Mouse (Mus musculus): ENCODE measurements at regions not wholly inside any gene's neighbourhood (a gene's known extent, or its start where the extent isn't known, plus 50 kb on each side); places are given as distances from the start of the nearest gene placed in this dataset.

DNA sequence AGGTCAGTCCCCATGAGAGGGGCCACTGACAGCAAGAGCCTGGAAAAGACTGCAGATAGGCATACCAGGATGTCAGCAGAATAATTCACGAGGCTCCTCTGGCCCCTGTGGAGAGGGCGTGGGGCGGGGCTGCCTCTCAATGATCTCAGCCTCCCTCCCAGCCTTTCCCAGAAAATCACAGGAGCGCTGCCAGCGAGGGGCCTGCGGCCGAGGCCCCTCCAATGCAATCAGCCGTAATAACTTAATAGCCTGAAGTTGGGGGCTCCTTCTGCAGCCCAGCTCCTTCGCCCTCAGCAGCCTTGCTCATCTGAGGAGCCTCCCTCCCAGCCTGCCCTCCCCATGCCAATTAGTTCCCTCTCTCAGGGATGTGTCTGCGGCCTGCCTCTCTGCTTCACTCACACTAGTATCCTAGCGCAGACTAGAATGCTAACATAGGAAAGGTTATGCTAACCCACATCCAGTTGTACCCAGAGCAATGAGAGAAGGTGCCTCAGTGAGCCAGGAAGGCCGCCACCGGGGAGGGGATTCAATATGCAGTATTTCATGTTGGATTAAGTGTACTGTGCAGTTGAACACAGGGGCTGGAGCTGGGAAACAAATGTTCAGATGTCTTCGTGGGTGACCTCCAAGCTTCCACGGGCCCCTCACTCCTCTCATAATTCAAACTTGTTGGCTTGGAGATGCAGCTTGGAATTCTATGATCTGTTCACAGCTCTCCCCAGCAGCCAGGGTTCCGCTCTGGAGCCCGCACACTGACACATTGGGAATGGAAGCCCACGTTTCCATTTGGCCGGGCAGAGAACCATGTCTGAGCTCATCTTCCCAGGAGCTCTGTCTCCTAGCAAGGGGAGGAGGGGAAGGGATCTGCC lies 67.5 kb upstream of the Stx16 start:
- 28% methylated on average over 19 of the region's 19 CpGs for WGBS
- Histone ChIP-seq H3K9ac (no peak overlapping the region), H3K27me3 (replicated peaks) (no peaks in the 10 kb centered on the region), H3K36me3 (no peaks in the 10 kb centered on the region), H3K4me2 (replicated peaks) (no peak overlapping the region; the same call in 1 of the 2 replicates), H3K9me3 (no peaks in the 10 kb centered on the region), H3K4me1 (replicated peaks) (peaks cover 11% of the 10 kb centered on the region), H3K4me3 (replicated peaks) (no peak overlapping the region), H3K27ac (peak overlapping the region; percentile 79)
- ATAC-seq = peak; percentile 87

DNA sequence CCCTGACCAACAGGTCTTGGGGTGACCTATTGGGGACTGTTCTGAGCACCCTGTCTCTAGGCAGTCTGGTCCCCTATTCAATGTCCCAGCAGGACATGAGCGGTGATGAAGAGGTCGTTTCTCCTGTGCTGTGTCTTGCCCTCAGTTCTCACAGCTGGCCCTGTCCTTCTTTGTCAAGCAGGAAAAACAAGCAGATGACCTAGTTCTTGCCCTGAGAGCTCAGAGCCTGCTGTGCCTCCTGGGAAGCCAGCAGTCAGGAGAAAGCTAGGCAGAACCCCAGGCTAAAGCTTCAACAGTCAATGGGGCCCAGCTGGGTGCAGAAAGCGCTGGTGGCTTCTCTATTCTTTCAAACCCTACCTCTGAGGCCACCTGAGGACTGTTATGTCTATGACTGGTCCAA lies 66.1 kb upstream of the Stx16 start:
- H3K9me3 ChIP-seq = no peaks in the 10 kb centered on the region
- no peaks in the 10 kb centered on the region for H3K27me3 ChIP-seq (replicated peaks)
- WGBS = 81% methylated on average over 3 of the region's 3 CpGs
- no peak overlapping the region for H3K4me2 ChIP-seq (replicated peaks)
- no peaks in the 10 kb centered on the region for H3K36me3 ChIP-seq
- no peak overlapping the region for H3K27ac ChIP-seq
- no peak overlapping the region for H3K9ac ChIP-seq
- ATAC-seq = no peak
- no peak overlapping the region for H3K4me3 ChIP-seq (replicated peaks)
- peaks cover 11% of the 10 kb centered on the region for H3K4me1 ChIP-seq (replicated peaks)

DNA sequence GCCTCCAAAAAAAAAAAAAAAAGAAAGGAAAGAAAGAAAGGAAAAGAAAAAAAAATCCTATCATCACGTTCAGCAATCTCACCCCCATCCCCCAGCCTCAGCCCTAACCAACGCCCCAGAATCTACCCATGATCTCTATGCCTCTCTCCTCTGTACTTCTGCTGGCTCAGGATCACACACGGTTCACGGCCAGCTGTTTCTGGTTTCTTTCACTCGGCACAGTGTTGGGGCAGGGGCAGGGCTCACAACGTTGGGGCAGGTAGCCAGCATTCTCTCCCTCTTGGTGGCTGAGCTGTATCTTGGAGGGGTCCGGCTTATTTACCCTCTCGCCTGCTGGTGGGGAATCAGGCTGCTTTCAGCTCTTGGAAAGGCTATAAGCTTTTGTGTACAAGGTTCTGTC lies 64.7 kb upstream of the Stx16 start:
- Histone ChIP-seq H3K9ac (no peak overlapping the region), H3K4me2 (replicated peaks) (no peak overlapping the region; the same call in 1 of the 2 replicates), H3K9me3 (no peaks in the 10 kb centered on the region), H3K27ac (0 out of 2 replicates have a peak overlapping the region, but pooled peaks have one; percentile 15), H3K4me3 (replicated peaks) (no peak overlapping the region), H3K4me1 (replicated peaks) (peaks cover 16% of the 10 kb centered on the region), H3K36me3 (no peaks in the 10 kb centered on the region), H3K27me3 (replicated peaks) (no peaks in the 10 kb centered on the region)
- ATAC-seq = no peak
- WGBS = 37% methylated on average over 8 of the region's 8 CpGs

DNA sequence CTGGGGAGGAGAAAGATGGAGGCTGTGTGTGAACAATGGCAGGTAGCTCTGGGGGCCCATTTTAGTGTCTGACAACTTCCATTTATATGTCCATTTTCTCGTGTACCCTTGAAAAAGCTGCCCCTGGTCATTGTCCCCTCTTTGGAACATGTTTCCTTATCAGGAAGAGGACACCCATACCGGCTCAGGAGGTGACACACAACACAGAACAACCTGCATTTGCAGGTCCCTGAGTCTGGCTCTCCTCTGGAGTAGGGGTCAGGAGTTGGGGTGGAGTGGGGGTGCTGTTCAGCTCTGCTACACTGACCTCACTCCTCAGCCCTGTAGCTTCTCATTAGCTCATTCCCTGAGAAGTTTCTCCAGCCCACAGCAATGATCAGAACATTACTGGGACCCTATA lies 61.7 kb upstream of the Stx16 start:
- 68% methylated on average over 2 of the region's 2 CpGs for WGBS
- Histone ChIP-seq H3K9me3 (no peaks in the 10 kb centered on the region), H3K4me2 (replicated peaks) (no peak overlapping the region), H3K4me1 (replicated peaks) (0 out of 2 replicates have a peak, but pooled peaks cover 6% of the 10 kb centered on the region), H3K9ac (no peak overlapping the region), H3K4me3 (replicated peaks) (no peak overlapping the region), H3K27me3 (replicated peaks) (no peaks in the 10 kb centered on the region), H3K27ac (no peak overlapping the region), H3K36me3 (no peaks in the 10 kb centered on the region)
- no peak for ATAC-seq

DNA sequence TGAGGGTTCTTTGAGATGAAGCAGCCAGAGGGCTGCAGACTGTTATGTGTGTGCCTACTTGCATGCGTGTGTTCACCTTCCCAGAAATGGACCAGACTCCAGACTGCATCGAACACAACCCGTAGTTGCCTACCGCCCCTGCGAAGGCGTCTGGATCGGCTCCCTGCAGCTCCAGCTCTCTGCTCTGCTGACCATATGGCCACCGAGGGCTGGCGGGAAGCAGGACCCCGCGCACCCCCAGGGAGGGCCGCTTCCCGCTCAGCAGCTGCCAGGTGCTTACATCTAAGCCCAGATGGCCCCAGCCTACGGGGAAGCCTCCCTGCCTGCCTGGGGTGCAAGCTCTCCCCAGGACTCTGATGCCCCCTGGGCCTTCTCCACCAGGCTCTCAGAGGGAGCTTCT lies 60.8 kb upstream of the Stx16 start:
- Histone ChIP-seq H3K4me1 (replicated peaks) (0 out of 2 replicates have a peak, but pooled peaks cover 6% of the 10 kb centered on the region), H3K27me3 (replicated peaks) (no peaks in the 10 kb centered on the region), H3K27ac (no peak overlapping the region), H3K9ac (no peak overlapping the region), H3K4me2 (replicated peaks) (no peak overlapping the region), H3K9me3 (no peaks in the 10 kb centered on the region), H3K36me3 (no peaks in the 10 kb centered on the region), H3K4me3 (replicated peaks) (no peak overlapping the region)
- 51% methylated on average over 14 of the region's 14 CpGs for WGBS
- ATAC-seq = 0 out of 2 replicates have a peak, but pooled peaks have one; percentile 5

DNA sequence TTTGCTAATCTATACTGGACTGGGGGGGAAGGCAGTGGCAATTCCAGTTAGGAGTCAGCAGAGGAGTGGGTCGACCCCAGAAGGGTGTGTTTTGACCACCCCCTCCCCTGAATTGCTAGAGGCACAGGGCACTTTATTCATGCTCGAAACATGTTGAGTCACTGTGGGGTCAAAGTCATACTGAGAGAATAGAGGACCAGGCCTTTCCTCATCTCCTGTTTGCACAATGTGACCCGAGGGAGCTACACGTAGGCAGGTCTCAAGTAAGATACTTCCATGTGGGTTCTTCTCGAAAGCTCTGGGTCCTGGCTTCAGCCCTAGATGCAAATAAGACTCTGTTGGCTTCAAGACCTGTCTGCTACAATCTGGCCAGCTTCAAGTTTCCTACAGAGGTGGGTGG lies 60.0 kb upstream of the Stx16 start:
- Histone ChIP-seq H3K4me1 (replicated peaks) (peaks cover 9% of the 10 kb centered on the region), H3K27ac (no peak overlapping the region), H3K36me3 (no peaks in the 10 kb centered on the region), H3K4me2 (replicated peaks) (no peak overlapping the region), H3K4me3 (replicated peaks) (no peak overlapping the region), H3K9me3 (no peaks in the 10 kb centered on the region), H3K27me3 (replicated peaks) (no peaks in the 10 kb centered on the region), H3K9ac (no peak overlapping the region)
- WGBS = 76% methylated on average over 5 of the region's 5 CpGs
- ATAC-seq = no peak

DNA sequence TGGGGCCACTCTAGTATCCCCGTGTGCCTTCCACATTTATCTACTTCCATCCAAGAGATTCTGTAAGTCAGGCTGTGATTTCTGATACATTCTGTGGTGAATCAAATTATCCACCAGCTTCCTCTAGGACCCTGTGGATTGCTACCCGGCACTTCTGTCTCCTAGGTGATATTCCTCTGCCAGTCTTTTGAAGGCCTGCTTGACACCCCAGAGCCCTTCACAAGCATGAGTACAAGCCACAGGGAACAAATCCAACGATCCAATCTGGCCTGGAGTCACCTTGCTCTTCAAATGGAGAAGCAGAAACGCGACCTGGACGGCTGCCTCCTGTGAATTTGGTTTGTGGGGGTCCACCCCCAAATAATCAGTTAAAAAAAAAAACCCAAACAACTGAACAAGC lies 59.1 kb upstream of the Stx16 start:
- H3K4me1 ChIP-seq (replicated peaks) = peaks cover 15% of the 10 kb centered on the region
- H3K4me3 ChIP-seq (replicated peaks) = no peak overlapping the region
- no peak overlapping the region for H3K4me2 ChIP-seq (replicated peaks)
- H3K27ac ChIP-seq = no peak overlapping the region
- H3K27me3 ChIP-seq (replicated peaks) = no peaks in the 10 kb centered on the region
- no peak overlapping the region for H3K9ac ChIP-seq
- ATAC-seq = no peak
- H3K9me3 ChIP-seq = no peaks in the 10 kb centered on the region
- H3K36me3 ChIP-seq = no peaks in the 10 kb centered on the region
- WGBS = 79% methylated on average over 6 of the region's 6 CpGs

DNA sequence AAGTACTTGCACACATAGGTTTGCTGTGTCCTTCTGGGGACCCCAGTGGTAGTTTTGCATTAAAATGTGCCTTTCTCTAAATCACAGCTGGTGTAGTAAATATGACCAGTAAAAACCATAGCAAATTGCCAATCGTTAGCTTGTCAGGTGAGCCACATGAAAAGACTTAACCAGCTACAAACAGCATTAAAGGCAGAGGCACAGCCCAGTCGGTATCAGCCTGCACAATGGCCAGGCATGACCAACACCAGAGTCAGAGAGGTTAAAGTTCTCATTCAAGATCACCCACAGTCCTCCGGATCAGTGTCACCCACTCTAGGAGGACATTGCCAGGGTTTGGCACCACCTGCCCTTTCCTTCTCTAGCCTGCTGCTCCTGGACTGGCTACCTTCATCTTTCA lies 58.5 kb upstream of the Stx16 start:
- no peak; the same call in 1 of the 2 replicates for ATAC-seq
- Histone ChIP-seq H3K27me3 (replicated peaks) (no peaks in the 10 kb centered on the region), H3K4me2 (replicated peaks) (no peak overlapping the region), H3K27ac (no peak overlapping the region), H3K9me3 (no peaks in the 10 kb centered on the region), H3K4me3 (replicated peaks) (no peak overlapping the region), H3K9ac (no peak overlapping the region), H3K36me3 (no peaks in the 10 kb centered on the region), H3K4me1 (replicated peaks) (peaks cover 15% of the 10 kb centered on the region)
- WGBS = 71% methylated on average over 3 of the region's 3 CpGs

DNA sequence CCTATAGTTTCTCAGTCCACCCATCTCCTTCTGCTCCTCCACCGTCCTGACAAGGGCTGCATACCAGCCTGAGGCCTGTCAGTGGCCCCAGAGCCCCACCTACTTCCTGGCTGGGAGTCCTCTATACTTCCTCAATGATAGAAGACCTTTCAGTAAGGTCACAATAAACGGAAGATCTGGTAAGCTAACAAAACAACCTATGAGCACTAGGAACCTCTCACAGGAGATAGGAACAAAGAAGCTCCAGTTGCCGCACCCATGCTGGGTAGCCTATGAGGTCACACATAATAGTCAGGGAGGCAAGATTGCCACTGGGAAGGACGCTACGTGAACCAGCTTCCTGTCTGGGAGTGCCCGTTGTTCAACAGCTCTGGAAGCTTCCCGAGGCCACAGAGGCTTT lies 58.1 kb upstream of the Stx16 start:
- WGBS = 45% methylated on average over 7 of the region's 7 CpGs
- Histone ChIP-seq H3K4me2 (replicated peaks) (no peak overlapping the region), H3K9ac (no peak overlapping the region), H3K27ac (no peak overlapping the region), H3K4me1 (replicated peaks) (peaks cover 15% of the 10 kb centered on the region), H3K36me3 (no peaks in the 10 kb centered on the region), H3K4me3 (replicated peaks) (no peak overlapping the region), H3K9me3 (no peaks in the 10 kb centered on the region), H3K27me3 (replicated peaks) (no peaks in the 10 kb centered on the region)
- ATAC-seq = peak; percentile 69

DNA sequence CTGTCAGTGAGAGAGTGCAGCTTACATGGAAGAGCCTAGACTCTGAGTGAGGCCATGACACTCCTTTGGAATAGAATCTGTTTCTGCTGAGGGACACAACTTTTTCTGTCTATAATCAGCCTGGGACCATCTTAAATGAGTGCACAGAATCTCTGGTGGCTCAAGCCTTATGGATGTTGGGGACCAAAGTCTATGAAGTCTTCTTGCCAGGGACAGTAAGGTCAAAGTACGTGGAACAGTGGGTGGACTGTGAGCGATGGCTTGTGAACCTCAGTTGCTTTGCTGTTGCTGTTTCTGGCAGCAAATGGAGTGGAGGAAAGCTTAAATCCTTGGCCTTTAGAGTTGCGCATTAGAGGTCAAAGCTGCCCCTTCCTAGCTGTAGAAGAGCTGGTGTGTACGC lies 57.1 kb upstream of the Stx16 start:
- peaks cover 15% of the 10 kb centered on the region for H3K4me1 ChIP-seq (replicated peaks)
- WGBS = 96% methylated on average over 4 of the region's 4 CpGs
- H3K36me3 ChIP-seq = no peaks in the 10 kb centered on the region
- no peak overlapping the region for H3K4me2 ChIP-seq (replicated peaks)
- ATAC-seq = no peak
- H3K9me3 ChIP-seq = no peaks in the 10 kb centered on the region
- H3K4me3 ChIP-seq (replicated peaks) = no peak overlapping the region
- no peaks in the 10 kb centered on the region for H3K27me3 ChIP-seq (replicated peaks)
- no peak overlapping the region for H3K27ac ChIP-seq
- no peak overlapping the region for H3K9ac ChIP-seq

DNA sequence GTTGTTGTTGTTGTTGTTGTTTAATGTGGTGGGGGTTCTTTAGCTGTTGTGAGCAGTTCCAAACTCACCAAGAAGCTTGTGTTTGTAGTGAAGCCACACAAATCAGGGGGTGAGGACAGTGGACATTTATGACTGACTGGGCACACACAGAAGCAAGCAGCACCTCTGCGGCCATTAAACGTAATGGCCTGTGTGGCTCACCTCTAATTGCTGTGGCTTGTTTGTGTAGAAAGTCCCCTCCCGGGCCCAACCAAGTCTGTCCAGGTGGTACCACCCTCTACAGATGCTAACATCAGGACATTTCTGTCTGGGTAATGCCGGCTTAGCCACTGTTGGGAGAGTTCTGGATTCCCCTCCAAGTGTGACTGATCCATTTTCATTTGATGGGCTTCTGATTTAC lies 56.1 kb upstream of the Stx16 start:
- no peak for ATAC-seq
- no peak overlapping the region for H3K9ac ChIP-seq
- no peak overlapping the region for H3K4me2 ChIP-seq (replicated peaks)
- H3K36me3 ChIP-seq = no peaks in the 10 kb centered on the region
- H3K4me1 ChIP-seq (replicated peaks) = peaks cover 15% of the 10 kb centered on the region
- no peaks in the 10 kb centered on the region for H3K9me3 ChIP-seq
- no peak overlapping the region for H3K4me3 ChIP-seq (replicated peaks)
- no peaks in the 10 kb centered on the region for H3K27me3 ChIP-seq (replicated peaks)
- no peak overlapping the region for H3K27ac ChIP-seq
- WGBS = 78% methylated on average over 4 of the region's 4 CpGs

DNA sequence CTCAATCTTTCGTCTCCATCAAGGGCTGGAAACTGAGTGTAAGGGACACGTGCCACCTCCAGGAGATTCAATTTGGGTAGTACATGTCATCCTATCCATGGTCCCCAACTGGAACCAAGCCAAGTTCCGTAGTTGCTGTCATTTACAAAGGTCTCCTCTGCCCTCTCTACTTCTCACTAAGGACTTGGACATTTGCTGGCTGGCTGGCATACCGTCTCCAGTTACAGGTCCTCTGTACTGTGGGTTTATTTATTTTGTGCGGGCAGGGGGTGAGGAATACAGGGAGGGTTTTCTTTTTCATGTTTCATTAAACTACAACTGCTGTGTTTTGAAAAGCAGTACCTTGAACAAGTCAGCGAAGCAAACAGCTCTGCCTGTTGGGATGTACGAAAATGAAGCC lies 55.7 kb upstream of the Stx16 start:
- Histone ChIP-seq H3K4me3 (replicated peaks) (no peak overlapping the region), H3K36me3 (no peaks in the 10 kb centered on the region)

DNA sequence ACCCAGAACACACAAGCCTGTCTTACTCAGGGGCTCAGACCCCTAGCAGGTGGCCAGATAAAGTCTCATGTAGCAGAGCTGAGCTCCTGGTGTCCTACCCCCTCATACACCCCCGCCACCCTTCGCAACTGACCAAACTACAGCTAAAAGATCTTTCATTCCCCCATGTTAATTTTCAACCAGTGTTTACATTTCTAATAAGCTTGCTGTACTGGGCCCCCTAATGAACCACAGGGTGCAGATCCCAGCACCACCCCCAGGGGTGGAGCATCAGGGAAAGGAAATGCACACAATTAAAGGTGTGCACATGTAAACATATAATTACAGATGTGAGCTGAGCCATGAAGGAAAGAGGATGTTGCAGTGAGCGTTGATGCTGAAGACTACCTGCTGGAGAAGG lies 54.6 kb upstream of the Stx16 start:
- Histone ChIP-seq H3K27me3 (replicated peaks) (no peaks in the 10 kb centered on the region), H3K4me1 (replicated peaks) (peaks cover 9% of the 10 kb centered on the region), H3K4me3 (replicated peaks) (no peak overlapping the region), H3K9ac (no peak overlapping the region), H3K36me3 (no peaks in the 10 kb centered on the region), H3K9me3 (no peaks in the 10 kb centered on the region), H3K27ac (peak overlapping the region; percentile 45), H3K4me2 (replicated peaks) (no peak overlapping the region)
- WGBS = 69% methylated on average over 3 of the region's 3 CpGs
- peak; percentile 68 for ATAC-seq

More for the DNA sequence above, 55.7 kb upstream of the Stx16 start:
- WGBS = 75% methylated on average over 7 of the region's 7 CpGs
- Histone ChIP-seq H3K27ac (no peak overlapping the region), H3K4me2 (replicated peaks) (no peak overlapping the region), H3K27me3 (replicated peaks) (no peaks in the 10 kb centered on the region), H3K4me1 (replicated peaks) (peaks cover 11% of the 10 kb centered on the region), H3K9me3 (no peaks in the 10 kb centered on the region), H3K9ac (no peak overlapping the region)
- no peak for ATAC-seq

Data from intestine, embryonic 15.5 days (tissue).